Mouse (Mus musculus): ENCODE data around the gene St3gal5. TPM values are rescaled to one million over a fixed set of nuclear protein-coding genes. Genes with fewer than 3 reads are reported as not detected.

Gene St3gal5
- polyA plus RNA-seq, 1 experiment from 2014 or later: 18.9 TPM

- H3K36me3 ChIP-seq (ENCODE audit: inconsistent target): no peaks in the 10 kb centered on the region
- no peaks in the 10 kb centered on the region for H3K79me2 ChIP-seq (ENCODE audit: inconsistent target)
- H3K27ac ChIP-seq: no peak overlapping the region
- H3K4me3 ChIP-seq (ENCODE audit: inconsistent target): no peak overlapping the region
- WGBS (ENCODE audit: missing documents): 89% methylated on average over 3 of the region's 3 CpGs
Measured at GRCm38 (mm10) chr6:72179006-72179405, 81.6 kb downstream of the St3gal5 start.

- Histone ChIP-seq H3K27ac (no peak overlapping the region), H3K36me3 (ENCODE audit: inconsistent target) (no peaks in the 10 kb centered on the region), H3K79me2 (ENCODE audit: inconsistent target) (no peaks in the 10 kb centered on the region), H3K4me3 (ENCODE audit: inconsistent target) (no peak overlapping the region)
- WGBS (ENCODE audit: missing documents): 94% methylated on average over 12 of the region's 12 CpGs
Measured at GRCm38 (mm10) chr6:72179562-72180502, 82.4 kb downstream of the St3gal5 start.

GRCm38 (mm10) chr6:72184576-72184975 lies 87.2 kb downstream of the St3gal5 start:
- Histone ChIP-seq H3K27ac (no peak overlapping the region), H3K36me3 (ENCODE audit: inconsistent target) (no peaks in the 10 kb centered on the region), H3K79me2 (ENCODE audit: inconsistent target) (no peaks in the 10 kb centered on the region), H3K4me3 (ENCODE audit: inconsistent target) (no peak overlapping the region)
- 91% methylated on average over 5 of the region's 5 CpGs for WGBS (ENCODE audit: missing documents)

GRCm38 (mm10) chr6:72185893-72186490 lies 88.6 kb downstream of the St3gal5 start:
- Histone ChIP-seq H3K27ac (no peak overlapping the region), H3K79me2 (ENCODE audit: inconsistent target) (no peaks in the 10 kb centered on the region), H3K4me3 (ENCODE audit: inconsistent target) (no peak overlapping the region), H3K36me3 (ENCODE audit: inconsistent target) (no peaks in the 10 kb centered on the region)
- 6% methylated on average over 6 of the region's 6 CpGs for WGBS (ENCODE audit: missing documents)

- WGBS (ENCODE audit: missing documents): 89% methylated on average over 6 of the region's 6 CpGs
- Histone ChIP-seq H3K36me3 (ENCODE audit: inconsistent target) (no peaks in the 10 kb centered on the region), H3K4me3 (ENCODE audit: inconsistent target) (no peak overlapping the region), H3K79me2 (ENCODE audit: inconsistent target) (no peaks in the 10 kb centered on the region), H3K27ac (no peak overlapping the region)
Measured at GRCm38 (mm10) chr6:72186809-72187208, 89.4 kb downstream of the St3gal5 start.

GRCm38 (mm10) chr6:72189061-72189863 lies 91.9 kb downstream of the St3gal5 start:
- no peak overlapping the region for H3K4me3 ChIP-seq (ENCODE audit: inconsistent target)
- H3K36me3 ChIP-seq (ENCODE audit: inconsistent target): no peaks in the 10 kb centered on the region
- WGBS (ENCODE audit: missing documents): 10% methylated on average over 26 of the region's 29 CpGs
- no peak overlapping the region for H3K27ac ChIP-seq
- H3K79me2 ChIP-seq (ENCODE audit: inconsistent target): no peaks in the 10 kb centered on the region

GRCm38 (mm10) chr6:72190120-72190519 lies 92.7 kb downstream of the St3gal5 start:
- H3K36me3 ChIP-seq (ENCODE audit: inconsistent target): no peaks in the 10 kb centered on the region
- WGBS (ENCODE audit: missing documents): 7% methylated on average over 6 of the region's 6 CpGs
- H3K79me2 ChIP-seq (ENCODE audit: inconsistent target): no peaks in the 10 kb centered on the region

GRCm38 (mm10) chr6:72190577-72190976 lies 93.2 kb downstream of the St3gal5 start:
- no peaks in the 10 kb centered on the region for H3K36me3 ChIP-seq (ENCODE audit: inconsistent target)
- H3K4me3 ChIP-seq (ENCODE audit: inconsistent target): no peak overlapping the region
- H3K79me2 ChIP-seq (ENCODE audit: inconsistent target): no peaks in the 10 kb centered on the region
- no peak overlapping the region for H3K27ac ChIP-seq
- 50% methylated on average over 5 of the region's 5 CpGs for WGBS (ENCODE audit: missing documents)

More at GRCm38 (mm10) chr6:72190120-72190519, 92.7 kb downstream of the St3gal5 start:
- Histone ChIP-seq H3K27ac (no peak overlapping the region), H3K4me3 (ENCODE audit: inconsistent target) (no peak overlapping the region)

- 98% methylated on average over 3 of the region's 3 CpGs for WGBS (ENCODE audit: missing documents)
- no peak overlapping the region for H3K27ac ChIP-seq
- H3K4me3 ChIP-seq (ENCODE audit: inconsistent target): no peak overlapping the region
- H3K79me2 ChIP-seq (ENCODE audit: inconsistent target): no peaks in the 10 kb centered on the region
- H3K36me3 ChIP-seq (ENCODE audit: inconsistent target): no peaks in the 10 kb centered on the region
Measured at GRCm38 (mm10) chr6:72196660-72197059, 99.3 kb downstream of the St3gal5 start.

- Histone ChIP-seq H3K4me3 (ENCODE audit: inconsistent target) (no peak overlapping the region), H3K79me2 (ENCODE audit: inconsistent target) (no peaks in the 10 kb centered on the region), H3K36me3 (ENCODE audit: inconsistent target) (no peaks in the 10 kb centered on the region), H3K27ac (no peak overlapping the region)
Measured at GRCm38 (mm10) chr6:72197515-72197914, 100.1 kb downstream of the St3gal5 start.

- H3K36me3 ChIP-seq (ENCODE audit: inconsistent target): no peaks in the 10 kb centered on the region
- H3K27ac ChIP-seq: no peak overlapping the region
- no peak overlapping the region for H3K4me3 ChIP-seq (ENCODE audit: inconsistent target)
- H3K79me2 ChIP-seq (ENCODE audit: inconsistent target): no peaks in the 10 kb centered on the region
- WGBS (ENCODE audit: missing documents): 70% methylated on average over 11 of the region's 11 CpGs
Measured at GRCm38 (mm10) chr6:72200595-72201256, 103.3 kb downstream of the St3gal5 start.

- WGBS (ENCODE audit: missing documents): 90% methylated on average over 5 of the region's 5 CpGs
- H3K4me3 ChIP-seq (ENCODE audit: inconsistent target): no peak overlapping the region
- no peaks in the 10 kb centered on the region for H3K36me3 ChIP-seq (ENCODE audit: inconsistent target)
Measured at GRCm38 (mm10) chr6:72202732-72203131, 105.3 kb downstream of the St3gal5 start.

GRCm38 (mm10) chr6:72203279-72203678 lies 105.9 kb downstream of the St3gal5 start:
- no peaks in the 10 kb centered on the region for H3K79me2 ChIP-seq (ENCODE audit: inconsistent target)
- H3K4me3 ChIP-seq (ENCODE audit: inconsistent target): no peak overlapping the region
- no peaks in the 10 kb centered on the region for H3K36me3 ChIP-seq (ENCODE audit: inconsistent target)
- H3K27ac ChIP-seq: no peak overlapping the region
- 82% methylated on average over 5 of the region's 5 CpGs for WGBS (ENCODE audit: missing documents)

More at GRCm38 (mm10) chr6:72202732-72203131, 105.3 kb downstream of the St3gal5 start:
- H3K27ac ChIP-seq: no peak overlapping the region
- no peaks in the 10 kb centered on the region for H3K79me2 ChIP-seq (ENCODE audit: inconsistent target)

All from macrophage (primary cell).